Mouse (Mus musculus) spleen, embryonic (tissue): ENCODE results near the gene Snrnp70.

Source experiments
- CTCF ChIA-PET: fragments of 350-600 bp; sonication (Branson Sonifier 250); formaldehyde crosslinking; loops from one replicate; lab custom pipeline; 2022; lab: Charles Lee

The Snrnp70 gene

DNA sequence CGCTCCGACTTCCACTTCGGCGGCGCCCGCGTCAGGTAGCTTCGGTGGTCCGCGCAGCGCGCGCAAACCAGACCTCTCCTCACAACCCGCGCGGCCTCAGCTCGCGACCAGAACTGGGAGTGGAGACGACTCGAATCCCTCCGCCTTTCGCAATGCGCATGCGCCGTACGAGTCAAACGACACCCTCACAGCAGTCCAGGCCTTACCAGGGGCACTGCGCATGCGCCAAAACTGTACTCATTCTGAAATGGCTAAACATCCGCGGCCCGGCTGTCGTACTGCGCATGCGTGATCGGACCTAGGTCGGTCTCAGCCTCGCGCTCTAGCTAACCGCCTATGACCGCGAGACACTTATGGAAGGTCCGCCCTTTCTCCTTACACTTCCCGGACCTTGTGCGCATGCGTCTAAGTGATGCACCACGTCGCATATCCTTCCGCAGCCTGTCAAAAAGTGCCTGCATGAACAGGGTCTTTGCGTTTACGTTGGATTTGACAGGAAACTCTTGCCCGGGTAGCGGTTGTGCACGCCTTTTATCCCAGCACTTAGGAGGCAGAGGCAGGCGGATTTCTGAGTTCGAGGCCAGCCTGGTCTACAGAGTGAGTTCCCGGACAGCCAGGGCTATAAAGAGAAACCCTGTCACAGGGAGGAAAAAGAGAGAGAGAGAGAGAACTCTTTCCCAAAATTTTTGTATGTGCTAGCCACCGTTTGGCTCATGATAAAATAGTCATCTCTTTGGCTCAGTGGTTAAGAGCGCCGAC lies at the start of gene Snrnp70:
Gene Snrnp70, minus strand, starts transcription at position 165 of the 759 bp plus-strand sequence.
- CTCF ChIA-PET: interaction anchor here (0.7 kb wide), 1 partner anchor 378 kb away, joined by 4 read pairs; the partner anchor contains the start of gene Rras

DNA sequence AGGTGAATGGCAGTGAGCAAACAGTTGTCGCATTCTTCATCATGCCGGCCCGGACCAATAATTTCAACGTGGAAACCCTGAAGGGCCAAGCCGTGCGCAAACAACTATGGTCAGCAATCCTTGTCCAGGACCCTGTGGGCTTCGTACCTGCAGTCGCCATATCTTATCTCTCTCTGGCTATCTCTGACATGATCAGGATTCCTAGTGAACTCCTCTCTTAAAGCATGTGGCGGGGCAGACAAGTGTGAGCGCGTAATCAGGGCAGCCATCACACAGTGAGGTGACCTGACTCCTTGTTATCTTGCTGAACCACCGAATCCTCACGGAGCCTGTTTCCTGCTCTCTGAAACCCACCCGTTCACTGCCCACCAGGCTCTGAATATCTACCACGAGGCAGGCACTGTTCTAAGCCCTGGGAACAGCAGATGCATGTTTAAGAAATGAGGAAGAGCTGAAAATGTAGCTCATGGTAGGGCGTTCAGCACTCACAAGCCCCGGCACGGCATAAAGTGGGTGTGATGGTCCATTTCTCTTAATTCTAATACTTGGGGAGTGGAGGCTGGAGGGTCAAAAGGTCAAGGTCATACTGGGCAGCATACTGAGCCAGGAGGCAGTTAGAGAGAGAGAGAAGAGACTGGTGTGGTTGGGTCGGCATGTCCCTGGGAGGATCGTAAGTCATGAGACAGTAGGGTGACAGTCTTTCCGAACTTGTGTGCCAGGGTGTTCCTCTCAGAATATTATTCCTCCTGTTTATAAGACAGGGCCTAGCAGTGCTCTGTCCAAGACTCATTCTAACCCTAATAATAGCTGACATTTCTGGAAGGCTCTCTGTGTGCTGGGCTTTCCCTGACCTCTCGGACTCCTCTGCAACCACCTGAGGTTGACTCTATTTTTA lies 48.2 kb upstream of the Snrnp70 start:
- CTCF ChIA-PET: no interaction called here

DNA sequence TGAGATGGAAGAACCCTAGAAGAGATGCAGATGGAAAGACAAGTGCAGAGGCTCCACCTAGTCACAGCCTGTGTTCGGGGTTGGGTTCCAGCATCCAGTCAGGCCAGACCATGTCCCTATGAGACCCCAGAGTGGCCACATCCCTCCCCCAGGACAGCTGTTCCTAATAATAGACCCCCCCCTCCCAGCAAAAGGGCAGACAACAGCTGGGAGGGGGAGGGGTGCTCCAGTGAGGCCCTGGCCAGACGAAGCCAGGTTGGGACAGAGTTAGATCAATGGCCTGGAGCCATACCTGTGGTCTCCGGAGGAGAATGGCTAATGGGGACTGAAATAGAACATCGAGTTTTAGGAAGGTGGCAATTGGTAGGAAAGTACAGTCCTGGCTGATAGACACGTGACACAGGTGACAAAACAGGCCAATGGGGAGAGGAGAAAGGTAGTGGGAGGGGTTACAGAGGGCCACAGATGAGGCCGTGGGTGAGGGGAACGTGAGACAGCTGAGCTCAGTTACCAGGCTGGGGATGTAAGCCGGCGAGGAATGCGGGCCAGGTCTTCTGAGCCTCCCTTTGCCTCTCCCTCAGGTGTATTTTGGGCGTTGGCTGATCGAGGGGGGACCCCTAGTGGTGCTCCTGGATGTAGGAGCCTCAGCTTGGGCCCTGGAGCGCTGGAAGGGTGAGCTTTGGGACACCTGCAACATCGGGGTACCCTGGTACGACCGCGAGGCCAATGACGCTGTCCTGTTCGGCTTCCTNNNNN lies 42.2 kb upstream of the Snrnp70 start, which contains the start of gene Ruvbl2:
Gene Ruvbl2, minus strand, starts transcription at position 576 of the 756 bp plus-strand sequence.
- CTCF ChIA-PET: interaction anchor here (0.9 kb wide), 1 partner anchor 102 kb away, joined by 3 read pairs; no protein-coding TSS in a partner anchor

DNA sequence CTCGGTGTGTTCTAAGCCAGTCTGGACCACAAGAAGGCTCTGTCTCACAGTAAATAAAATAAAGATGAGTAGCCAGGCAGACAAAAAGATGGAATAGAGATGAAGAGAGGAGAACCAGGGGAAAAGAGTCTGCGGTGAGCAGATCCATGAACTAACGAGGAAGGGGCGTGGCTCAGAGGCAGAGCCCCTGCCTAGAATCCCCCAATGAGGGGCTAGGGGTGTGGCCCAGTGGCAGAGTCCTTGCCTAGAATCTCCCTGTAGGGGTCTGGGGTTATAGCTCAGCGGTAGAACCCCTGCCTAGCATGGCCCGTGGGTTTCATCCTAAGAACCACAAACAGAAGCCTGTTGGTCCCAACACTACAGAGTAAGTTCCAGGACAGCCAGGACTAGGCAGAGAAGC lies 41.5 kb upstream of the Snrnp70 start:
- CTCF ChIA-PET: interaction anchor here (0.9 kb wide), 1 partner anchor 102 kb away, joined by 3 read pairs; no protein-coding TSS in a partner anchor

DNA sequence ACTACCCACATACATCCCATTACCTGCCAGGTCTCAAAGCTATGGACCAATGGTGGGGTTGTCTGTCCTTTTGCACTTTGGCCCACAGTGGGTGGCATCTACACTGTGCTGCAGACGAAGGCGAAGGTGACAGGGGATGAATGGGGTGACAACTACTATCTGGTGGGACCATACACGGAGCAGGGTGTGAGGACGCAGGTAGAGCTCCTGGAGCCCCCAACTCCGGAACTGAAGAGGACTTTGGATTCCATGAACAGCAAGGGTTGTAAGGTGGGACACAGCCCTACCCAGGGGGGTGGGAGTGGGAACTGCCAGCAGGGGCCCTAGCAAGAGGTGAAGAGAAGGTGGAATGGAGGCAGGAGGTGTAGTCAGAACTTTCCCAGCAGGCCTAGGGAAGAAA lies 40.9 kb upstream of the Snrnp70 start:
- CTCF ChIA-PET: interaction anchor here (1.2 kb wide), 1 partner anchor 20 kb away, joined by 4 read pairs; no protein-coding TSS in a partner anchor

DNA sequence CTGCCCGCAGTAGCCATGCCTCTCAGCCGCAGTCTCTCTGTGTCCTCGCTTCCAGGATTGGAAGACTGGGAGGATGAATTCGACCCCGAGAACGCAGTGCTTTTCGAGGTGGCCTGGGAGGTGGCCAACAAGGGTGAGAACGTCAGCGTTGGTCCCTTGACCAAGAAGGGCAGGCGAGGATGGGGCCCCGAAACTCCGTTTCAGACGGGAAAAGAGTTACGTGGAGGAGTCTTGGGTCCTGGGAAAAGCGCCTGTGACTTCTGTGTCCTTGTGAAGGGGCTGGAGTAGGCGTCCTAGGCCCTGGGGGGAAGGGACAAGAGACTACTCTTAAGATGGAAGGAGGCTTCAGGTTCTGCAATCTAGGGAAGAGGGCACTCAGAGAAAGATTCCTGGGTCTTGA lies 39.5 kb upstream of the Snrnp70 start:
- CTCF ChIA-PET: interaction anchor here (1.1 kb wide), 1 partner anchor 30 kb away, joined by 3 read pairs; no protein-coding TSS in a partner anchor

DNA sequence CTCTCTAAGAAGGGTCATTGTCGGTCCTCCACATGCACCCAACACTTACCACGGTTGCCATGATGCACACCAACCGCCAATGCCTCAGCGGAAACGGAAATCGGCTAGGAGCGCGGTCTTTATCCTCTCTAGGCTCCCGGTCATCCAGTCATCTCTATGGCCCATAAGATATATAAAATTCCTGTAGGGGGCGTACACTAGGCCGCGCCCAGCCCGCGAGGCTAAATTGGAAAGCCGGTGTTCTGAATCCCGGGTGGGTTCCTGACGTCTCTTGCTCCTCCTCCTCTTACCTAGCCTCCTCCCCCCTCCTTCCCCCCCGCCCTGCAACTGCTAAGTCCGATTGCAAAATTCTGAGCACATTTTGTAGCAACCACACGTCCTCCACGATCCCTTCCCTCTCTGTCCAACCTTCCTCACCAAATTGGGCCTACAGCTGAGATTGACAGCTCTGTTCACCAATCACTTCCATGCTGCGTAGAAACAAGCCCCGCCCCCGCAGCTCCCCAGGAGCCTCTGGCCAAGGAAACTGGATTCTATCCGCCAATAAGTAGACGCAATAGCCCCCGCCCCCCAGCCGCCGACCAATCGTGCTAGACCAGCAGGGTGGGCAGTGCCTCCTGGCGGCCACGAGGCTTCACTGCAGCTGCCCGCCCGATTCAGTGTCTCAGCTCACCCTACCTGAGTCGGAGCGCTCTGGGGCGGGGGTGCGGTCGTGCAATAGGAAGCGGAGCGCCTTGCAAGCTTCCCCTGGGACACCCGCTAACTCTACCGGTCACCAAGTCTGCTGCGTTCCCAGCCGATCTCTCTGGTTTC lies 38.9 kb upstream of the Snrnp70 start, which contains the start of gene Gys1:
Gene Gys1, plus strand, starts transcription at position 642 of the 813 bp plus-strand sequence.
- CTCF ChIA-PET: interaction anchor here (1.1 kb wide), 1 partner anchor 29 kb away, joined by 3 read pairs; no protein-coding TSS in a partner anchor

DNA sequence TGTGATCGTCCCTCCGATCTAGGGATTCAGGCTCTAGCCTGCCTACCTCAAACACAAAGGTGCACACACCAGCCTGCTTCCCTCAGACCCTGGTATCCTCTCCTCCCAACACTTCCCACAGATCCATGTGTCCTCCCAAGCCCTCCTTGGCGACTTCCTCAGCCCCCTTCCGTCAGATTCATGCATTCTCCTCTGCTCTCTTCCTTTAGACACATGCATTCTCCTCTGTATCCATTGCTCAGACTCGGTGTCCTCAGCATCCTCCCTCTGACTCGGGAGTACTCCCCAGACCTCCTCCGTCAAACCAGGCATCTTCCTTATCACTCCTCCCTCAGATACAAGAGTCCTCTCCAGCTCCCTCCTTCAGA lies 38.3 kb upstream of the Snrnp70 start:
- CTCF ChIA-PET: interaction anchor here (1.1 kb wide), 1 partner anchor 29 kb away, joined by 3 read pairs; no protein-coding TSS in a partner anchor

DNA sequence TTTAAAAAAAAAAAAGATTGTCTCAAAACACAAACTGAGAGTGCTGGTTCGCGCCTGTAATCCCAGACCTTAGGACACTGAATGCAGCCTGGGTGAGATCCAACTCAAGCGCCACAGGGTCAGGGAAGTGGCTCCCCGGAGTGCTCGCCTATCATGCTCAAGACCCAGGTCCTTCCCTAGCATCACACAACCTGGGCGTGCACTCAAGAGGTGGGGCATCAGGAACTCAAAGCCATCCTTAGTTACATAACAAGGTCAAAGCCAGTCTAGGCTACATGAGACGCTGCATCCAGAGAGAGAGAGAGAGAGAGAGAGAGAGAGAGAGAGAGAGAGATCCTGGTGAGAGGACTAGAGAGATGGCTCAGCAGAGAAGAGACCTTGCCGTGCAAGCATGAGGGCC lies 31.0 kb upstream of the Snrnp70 start:
- CTCF ChIA-PET: no interaction called here

DNA sequence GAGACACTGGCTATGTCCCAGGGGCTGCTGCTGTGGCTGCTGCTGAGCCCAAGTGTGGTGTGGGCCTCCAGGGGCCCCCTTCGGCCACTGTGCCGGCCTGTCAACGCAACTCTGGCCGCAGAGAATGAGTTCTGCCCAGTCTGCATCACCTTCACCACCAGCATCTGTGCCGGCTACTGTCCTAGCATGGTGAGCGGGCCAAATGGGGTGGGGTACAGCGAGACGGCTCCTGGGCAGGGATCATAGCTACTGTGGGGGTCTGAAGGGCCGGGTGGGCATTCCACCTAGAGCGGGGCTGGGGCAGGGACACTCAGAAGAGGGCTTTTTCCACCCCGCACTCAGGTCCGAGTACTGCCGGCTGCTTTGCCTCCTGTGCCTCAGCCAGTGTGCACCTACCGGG lies 25.7 kb upstream of the Snrnp70 start:
- CTCF ChIA-PET: no interaction called here

DNA sequence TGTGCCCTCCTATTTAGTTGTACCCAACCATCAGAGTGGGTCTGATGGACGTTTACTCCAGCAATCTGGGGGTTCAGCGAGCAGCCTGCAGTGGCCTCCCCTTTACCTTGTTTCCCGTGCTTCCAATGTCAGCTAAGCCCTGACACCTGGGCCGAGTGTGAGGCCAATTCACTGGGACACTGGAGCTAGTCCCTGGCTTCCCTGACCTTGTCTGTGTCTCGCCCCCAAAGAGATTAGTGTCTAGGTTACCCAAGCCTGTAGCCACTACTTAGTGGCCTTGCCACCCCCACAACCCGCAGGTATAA lies 25.0 kb upstream of the Snrnp70 start, which contains the start of gene Lhb:
Gene Lhb, plus strand, starts transcription at position 206 of the 305 bp plus-strand sequence.
- CTCF ChIA-PET: no interaction called here

DNA sequence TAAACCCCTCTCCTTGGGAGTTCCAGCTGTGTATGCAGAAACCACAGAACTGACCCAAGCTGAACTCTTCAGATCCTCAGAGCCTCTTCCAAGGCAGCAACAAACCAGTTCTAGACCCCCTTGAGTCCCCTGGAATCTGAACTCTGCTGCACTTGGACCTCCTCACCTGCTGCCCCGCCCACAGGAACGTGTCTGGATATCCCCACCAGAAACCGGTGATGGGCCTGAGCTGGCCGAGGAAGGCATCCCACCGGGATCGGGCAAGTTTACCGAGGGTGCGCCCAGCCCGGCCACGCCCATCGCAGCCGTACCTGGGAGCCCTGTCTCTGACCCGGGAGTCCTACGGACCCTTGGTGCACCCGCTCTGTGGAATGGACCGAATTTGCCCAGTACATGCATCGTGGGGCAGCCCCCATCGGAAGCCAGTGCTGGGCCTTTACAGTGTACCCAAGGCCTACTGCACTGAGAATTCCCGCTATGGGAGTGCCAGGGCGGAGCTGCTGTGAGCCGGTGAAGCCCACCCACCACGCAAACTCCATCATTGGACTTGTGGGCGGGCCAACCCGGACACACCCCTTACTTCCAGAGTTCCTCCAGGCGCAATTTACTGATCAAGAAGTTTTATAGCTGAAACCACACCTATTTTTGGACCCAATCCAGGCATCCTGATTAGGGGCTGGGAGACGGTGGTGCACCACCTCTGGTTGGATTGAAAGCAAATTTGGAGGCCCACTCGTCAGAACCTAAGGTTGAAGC lies 24.5 kb upstream of the Snrnp70 start:
- CTCF ChIA-PET: no interaction called here

DNA sequence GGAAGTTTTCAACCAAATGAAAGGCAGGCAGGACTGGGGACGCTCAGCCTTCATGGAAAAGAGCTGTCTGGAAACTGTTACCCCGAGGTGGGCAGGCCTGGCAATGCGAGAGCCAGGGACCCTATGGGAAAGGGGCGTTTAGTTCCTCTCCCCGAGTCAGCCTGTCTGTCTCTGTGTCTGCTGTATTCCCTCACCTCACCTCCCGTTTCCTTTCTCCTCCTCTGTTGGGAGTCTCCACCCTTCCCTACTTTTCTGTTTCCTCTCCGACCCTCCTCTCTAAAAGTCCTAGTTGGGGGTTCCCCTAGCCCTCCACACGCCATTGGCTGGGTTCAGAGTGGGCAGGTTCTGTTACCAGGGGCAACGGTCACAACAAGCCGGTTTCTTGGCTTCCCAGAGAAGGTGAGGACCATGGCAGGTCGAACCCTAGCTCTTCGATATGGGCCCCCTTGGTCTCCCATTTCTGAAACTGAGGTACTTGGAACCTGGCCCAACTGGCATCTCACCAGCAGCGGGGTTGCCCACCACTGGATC lies 22.5 kb upstream of the Snrnp70 start:
- CTCF ChIA-PET: interaction anchor here (0.5 to 1.2 kb wide), 3 partner anchors 14 to 1208 kb away, joined by 3 to 6 read pairs (median 3); no protein-coding TSS in a partner anchor

DNA sequence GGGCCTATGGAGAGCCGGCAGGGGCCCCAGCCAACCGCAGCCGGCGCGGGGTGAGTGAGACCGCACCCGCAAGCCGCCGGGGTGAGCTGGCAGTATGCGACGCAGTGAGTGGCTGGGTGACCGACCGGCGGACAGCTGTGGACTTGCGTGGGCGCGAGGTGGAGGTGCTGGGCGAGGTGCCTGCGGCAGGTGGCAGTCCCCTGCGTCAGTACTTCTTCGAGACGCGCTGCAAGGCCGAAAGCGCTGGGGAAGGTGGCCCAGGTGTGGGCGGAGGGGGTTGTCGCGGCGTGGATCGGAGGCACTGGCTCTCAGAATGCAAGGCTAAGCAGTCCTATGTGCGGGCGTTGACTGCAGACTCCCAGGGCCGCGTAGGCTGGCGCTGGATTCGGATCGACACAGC lies 20.1 kb upstream of the Snrnp70 start:
- CTCF ChIA-PET: no interaction called here

DNA sequence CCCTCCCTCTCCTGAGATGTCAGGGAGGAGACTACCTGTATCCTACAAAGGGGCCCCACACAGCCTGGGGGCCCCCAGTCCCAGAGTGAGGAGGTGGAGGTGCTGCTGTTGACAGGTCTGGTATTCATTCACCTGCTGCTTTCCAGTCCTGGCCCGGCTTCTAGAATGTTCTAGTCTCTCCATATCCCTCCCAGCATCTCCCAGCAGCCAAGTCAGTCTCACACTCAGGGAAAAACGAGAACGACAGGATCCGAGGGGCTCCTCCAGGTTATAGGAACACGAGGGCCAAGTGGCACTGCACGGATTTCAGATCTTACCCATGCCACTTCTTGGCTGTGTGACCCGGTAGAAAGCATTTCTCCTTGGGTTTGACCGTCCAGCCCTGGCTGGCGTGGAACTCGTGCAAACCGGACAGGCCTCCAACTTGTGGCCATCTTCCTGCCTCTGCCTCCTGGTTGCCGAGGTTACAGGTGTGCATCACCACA lies 19.2 kb upstream of the Snrnp70 start:
- CTCF ChIA-PET: interaction anchor here (0.6 kb wide), 1 partner anchor 94 kb away, joined by 4 read pairs; no protein-coding TSS in a partner anchor

DNA sequence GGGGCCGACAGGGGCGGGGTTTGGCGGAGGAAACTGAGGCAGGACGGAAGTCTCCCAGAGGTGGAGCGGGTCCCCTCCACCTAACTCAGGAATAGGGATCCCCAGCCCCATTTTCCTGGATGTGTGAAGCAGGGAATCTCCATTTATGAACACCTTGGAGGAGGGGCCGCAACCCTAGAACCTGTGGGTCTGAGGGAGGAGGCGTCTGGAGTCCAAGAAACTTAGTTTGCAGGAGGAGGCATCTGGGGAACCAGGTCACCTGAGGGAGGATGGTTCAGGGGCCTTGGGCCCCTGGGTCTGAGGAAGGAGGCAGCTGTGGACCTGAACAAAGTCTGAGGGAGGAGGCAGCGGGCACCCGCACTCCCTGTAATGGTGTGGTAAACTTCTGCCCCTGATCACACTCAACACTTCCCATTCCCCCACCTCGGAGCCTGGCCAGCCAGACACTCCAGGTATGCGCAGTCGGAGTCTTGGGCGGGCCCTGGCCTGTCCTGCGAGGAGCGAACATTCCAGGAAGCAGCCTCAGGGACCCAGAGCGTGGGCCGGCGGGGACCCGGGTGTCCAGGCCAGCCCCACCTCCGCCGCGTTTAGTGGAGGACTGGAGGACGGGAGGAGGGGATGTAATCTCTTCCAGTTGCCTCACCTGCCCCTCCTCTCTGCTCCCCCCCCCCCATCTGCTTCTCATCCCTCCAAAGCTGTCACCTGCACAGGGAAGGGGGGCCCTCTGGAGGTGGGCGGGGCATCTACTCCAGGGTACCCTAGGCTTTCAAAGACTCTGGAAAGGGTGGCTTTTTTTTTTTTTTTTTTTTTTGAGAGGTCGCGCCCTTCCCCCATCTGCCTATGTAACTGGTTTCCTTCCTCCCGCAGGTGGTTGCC lies 18.6 kb upstream of the Snrnp70 start:
- CTCF ChIA-PET: interaction anchor here (0.6 kb wide), 1 partner anchor 95 kb away, joined by 4 read pairs; no protein-coding TSS in a partner anchor

DNA sequence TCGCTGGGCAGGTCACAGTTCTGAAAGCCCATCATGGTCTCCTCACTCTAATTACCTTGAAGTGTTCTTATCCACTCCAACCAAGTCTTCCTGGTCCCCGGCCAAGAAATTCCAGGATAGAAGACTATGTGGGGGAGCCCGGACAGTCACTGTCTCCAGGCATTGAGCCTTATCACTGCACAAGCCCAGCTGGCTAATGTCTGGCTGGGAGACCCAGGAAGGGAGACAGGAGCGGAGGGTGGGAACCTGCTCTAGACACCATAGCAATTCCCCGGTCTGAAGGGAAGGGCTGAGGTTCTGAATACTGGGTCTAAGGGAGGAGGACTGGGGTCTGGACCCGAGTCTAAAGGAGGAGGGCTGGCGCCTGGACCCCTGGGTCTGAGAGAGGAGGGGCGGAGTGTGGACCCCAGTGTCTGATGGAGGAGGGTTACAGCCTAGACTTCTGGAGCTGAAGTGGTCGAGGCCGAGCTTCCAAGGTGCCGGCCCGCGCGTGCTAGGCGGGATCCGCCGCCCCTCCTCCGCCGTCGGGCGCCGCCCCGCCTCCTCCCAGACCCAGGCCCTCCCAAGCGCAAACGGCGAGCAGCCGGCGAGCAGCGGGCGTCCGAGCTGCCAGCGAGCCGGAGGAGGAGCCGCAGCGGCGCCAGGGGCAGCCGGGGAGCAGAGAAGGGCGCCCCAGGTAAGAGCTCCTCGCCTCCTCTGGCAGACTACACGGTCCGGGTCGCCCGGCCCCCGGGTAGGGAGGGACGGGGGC lies 17.7 kb upstream of the Snrnp70 start, which contains the start of gene Ntf5:
Gene Ntf5, plus strand, starts transcription at position 583 of the 751 bp plus-strand sequence.
- CTCF ChIA-PET: interaction anchor here (0.6 kb wide), 2 partner anchors 9 to 12 kb away, joined by 3 to 13 read pairs; no protein-coding TSS in a partner anchor
